Mouse (Mus musculus): ENCODE measurements around the gene Lrrn1.

DNA sequence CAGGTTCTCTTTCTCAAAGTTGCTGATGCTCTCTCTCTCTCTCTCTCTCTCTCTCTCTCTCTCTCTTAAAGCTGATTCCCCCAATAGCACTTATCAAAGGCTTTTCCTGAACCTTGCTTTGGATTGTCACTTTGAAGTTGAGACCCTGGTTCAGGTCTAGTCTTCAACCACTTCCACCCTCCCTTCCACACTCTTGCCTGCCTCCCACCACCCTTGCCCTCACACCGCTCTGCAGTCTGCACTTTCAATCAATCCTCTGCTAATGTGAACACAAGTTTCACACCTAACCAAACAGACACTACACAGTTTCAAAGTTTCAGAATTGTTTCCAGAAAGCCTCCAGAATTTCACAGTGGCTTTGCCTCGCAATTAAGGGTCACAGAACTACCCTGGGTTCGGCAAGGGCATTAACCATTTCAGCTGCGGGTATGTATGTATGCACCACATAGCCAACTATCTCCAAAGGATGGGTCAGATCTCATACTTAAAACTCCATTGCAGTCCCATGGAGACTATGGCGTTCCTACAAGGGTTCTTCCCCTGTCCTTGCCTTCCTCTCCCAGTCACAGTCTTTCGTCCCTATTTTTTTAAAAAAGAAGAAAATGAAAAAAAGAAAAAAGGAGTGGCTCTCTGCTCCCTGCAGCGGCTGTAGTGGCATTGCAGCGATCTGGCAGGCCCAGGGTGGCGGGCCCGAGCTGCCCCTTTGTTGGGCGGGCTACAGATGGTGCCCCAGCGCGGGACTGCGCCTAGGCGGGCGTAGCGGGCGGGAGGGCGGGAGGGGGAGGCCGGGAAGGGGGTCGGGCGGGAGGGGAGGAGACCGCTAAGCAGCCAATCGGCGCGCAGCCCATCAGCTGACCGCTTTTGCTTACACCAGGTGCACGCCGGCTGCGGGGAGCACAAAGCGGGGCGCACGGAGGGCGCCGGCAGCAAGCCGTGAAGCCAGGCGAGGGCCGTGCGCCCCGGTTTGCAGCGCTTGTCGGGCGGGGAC lies at the start of gene Lrrn1:
- TF ChIP-seq CTCF (IDR thresholded peaks at IDR 0.05; ENCODE audit: low read depth, low read length) (no peak), GATA1 (IDR thresholded peaks at IDR 0.05; ENCODE audit: borderline replicate concordance, low read length) (no peak), POLR2AphosphoS5 (IDR thresholded peaks at IDR 0.05; ENCODE audit: insufficient replicate concordance, low read depth, low read length) (no peak)
